Mouse (Mus musculus) layer of hippocampus, postnatal 14 days (tissue): ENCODE data around the gene Best1. TPM values are rescaled to one million over a fixed set of nuclear protein-coding genes. Genes with fewer than 3 reads are reported as not detected.

Experiments
- DNase-seq, 2 experiments: peaks; one replicate each; pipeline ENCODE4 v3.0.0; 2021 to 2022; ENCODE audit warnings: low spot score in 2 of 2, mixed read lengths in 1 of 2
- total RNA-seq, 2 experiments: library from RNA; stranded (reverse); gene quantifications; 2 replicates each; pipeline ENCODE4 v1.2.3; 2021

Best1 gene
- total RNA-seq, 2 experiments from 2014 or later, result 0.97 to 1.1 TPM

- DNase-seq, result no peak
Measured at GRCm38 (mm10) chr19:10023304-10023758, 21.9 kb upstream of the Best1 start.

GRCm38 (mm10) chr19:10022414-10023303 is 21.2 kb upstream of the Best1 start:
- peak; percentile 67 to 79 for DNase-seq

GRCm38 (mm10) chr19:10021981-10022380 is 20.5 kb upstream of the Best1 start:
- DNase-seq, result no peak

GRCm38 (mm10) chr19:10019214-10019760 is 17.9 kb upstream of the Best1 start:
- DNase-seq, result no peak

GRCm38 (mm10) chr19:10018527-10018818 is 17.0 kb upstream of the Best1 start:
- DNase-seq, result no peak

GRCm38 (mm10) chr19:10017637-10018526 is 16.4 kb upstream of the Best1 start:
- peak; percentile 80 to 86 for DNase-seq

- no peak for DNase-seq
Measured at GRCm38 (mm10) chr19:10016151-10016550, 14.7 kb upstream of the Best1 start.

GRCm38 (mm10) chr19:10015442-10015841 is 14.0 kb upstream of the Best1 start:
- no peak for DNase-seq

- no peak for DNase-seq
Measured at GRCm38 (mm10) chr19:10014824-10015223, 13.4 kb upstream of the Best1 start.

GRCm38 (mm10) chr19:10013913-10014312 is 12.5 kb upstream of the Best1 start:
- DNase-seq, result no peak

GRCm38 (mm10) chr19:10013348-10013747 is 11.9 kb upstream of the Best1 start:
- DNase-seq, result no peak

GRCm38 (mm10) chr19:10012827-10013278 is 11.4 kb upstream of the Best1 start:
- DNase-seq, result no peak

GRCm38 (mm10) chr19:10011408-10011807 is 10.0 kb upstream of the Best1 start:
- no peak for DNase-seq

GRCm38 (mm10) chr19:10003696-10004095 is 2.3 kb upstream of the Best1 start:
- DNase-seq, result no peak

GRCm38 (mm10) chr19:10000330-10000729 is 1.1 kb downstream of the Best1 start:
- no peak for DNase-seq

- DNase-seq, result no peak
Measured at GRCm38 (mm10) chr19:9998736-9999486, 2.5 kb downstream of the Best1 start.

- DNase-seq, result no peak
Measured at GRCm38 (mm10) chr19:9998063-9998416, 3.4 kb downstream of the Best1 start.

GRCm38 (mm10) chr19:9997204-9998062 is 4.0 kb downstream of the Best1 start:
- DNase-seq, result no peak

- peak; percentile 81 to 83 for DNase-seq
Measured at GRCm38 (mm10) chr19:9993036-9993656, 8.3 kb downstream of the Best1 start.
